Mouse (Mus musculus): ENCODE results near the gene Pgk1. TPM values are rescaled to one million over a fixed set of nuclear protein-coding genes. Genes with fewer than 3 reads are reported as not detected.
"Not testable (repeated sequence)": the region's sequence is repeated elsewhere in the genome, so short reads cannot be mapped to it uniquely, and the experiment has no call there.

Gene Pgk1
- total RNA-seq, 1 experiment from 2014 or later: 208 TPM

DNA sequence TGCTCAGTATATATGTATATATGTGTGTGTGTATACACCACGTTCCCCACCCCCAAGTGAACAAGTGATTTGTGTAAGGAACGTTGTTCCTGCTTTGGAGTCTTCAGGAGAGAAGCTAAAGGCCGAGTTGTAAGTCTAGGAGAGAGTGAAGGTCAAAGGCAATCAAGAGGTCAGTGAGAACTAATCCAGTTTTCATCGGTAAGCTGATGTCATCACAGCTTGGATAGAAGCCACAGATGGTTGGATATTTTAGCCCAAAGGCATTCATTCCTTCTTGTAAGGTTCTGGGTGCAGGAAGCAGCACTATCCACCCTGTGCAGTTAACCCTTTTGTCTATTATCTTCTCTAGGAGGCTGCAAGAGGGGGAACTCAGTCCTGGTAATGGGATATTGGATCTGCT, 3.2 kb downstream of the Pgk1 start:
- ATAC-seq (replicated peaks in 1 of 2; ENCODE audit: insufficient read depth in 1 of 2, low FRiP score in 2 of 2, low TSS enrichment in 1 of 2, low read depth in 1 of 2, poor library complexity in 2 of 2, severe bottlenecking in 2 of 2): no peak

DNA sequence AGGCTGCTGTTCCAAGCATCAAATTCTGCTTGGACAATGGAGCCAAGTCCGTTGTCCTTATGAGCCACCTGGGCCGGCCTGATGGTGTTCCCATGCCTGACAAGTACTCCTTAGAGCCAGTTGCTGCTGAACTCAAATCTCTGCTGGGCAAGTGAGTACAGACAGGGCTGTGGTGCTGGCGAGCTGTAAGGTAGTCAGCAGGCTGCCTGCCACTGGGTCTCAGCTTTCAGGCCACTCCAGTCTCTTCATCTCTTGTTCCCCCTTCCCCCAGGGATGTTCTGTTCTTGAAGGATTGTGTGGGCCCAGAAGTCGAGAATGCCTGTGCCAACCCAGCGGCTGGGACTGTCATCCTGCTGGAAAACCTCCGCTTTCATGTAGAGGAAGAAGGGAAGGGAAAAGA, 7.5 kb downstream of the Pgk1 start:
- ATAC-seq (replicated peaks in 1 of 2; ENCODE audit: insufficient read depth in 1 of 2, low FRiP score in 2 of 2, low TSS enrichment in 1 of 2, low read depth in 1 of 2, poor library complexity in 2 of 2, severe bottlenecking in 2 of 2): not testable (repeated sequence)

DNA sequence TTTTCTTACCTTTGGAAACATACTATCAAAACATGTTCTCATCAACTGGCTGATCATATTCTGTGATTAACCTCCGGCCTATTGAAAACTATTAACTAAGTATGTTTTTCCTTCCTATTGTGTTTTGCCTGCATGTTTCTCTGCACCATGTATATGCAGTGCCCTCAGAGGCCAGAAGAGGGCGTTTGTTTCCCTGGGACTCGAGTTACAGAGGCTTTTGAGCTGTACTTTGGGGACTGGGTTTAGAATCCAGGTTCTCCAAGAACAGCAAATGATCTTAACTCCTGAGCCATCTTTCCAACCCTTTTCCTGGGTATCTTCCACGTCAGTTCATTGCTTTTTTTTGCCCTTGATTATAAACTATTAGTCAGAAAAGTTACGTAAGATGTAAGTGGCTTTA, 10.4 kb downstream of the Pgk1 start:
- ATAC-seq (replicated peaks in 1 of 2; ENCODE audit: insufficient read depth in 1 of 2, low FRiP score in 2 of 2, low TSS enrichment in 1 of 2, low read depth in 1 of 2, poor library complexity in 2 of 2, severe bottlenecking in 2 of 2): no peak

GRCm38 (mm10) chrX:106198904-106199303, 12.0 kb downstream of the Pgk1 start:
- 0 out of 4 replicates have a peak, but pooled peaks of 1 of the 2 experiments have one; percentile 12 for ATAC-seq (replicated peaks in 1 of 2; ENCODE audit: insufficient read depth in 1 of 2, low FRiP score in 2 of 2, low TSS enrichment in 1 of 2, low read depth in 1 of 2, poor library complexity in 2 of 2, severe bottlenecking in 2 of 2)

DNA sequence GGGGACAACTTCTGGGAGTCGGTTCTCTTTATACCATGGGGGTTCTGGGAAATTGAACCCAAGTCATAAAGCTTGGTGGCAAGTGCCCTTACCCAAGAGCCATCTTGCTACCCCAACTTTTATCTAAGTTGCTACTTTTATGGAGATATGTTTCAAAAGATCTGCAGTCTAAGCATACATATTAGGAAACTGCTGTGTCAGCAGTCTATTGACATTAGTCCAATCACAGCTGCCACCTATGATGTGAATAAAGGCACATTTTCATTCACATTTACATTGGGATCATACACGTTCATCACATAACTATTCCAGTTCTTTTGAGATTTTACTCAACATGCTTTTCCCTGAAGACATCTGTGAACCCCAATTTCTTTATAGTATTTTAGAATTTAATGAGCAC, 22.2 kb downstream of the Pgk1 start:
- no peak for ATAC-seq (replicated peaks in 1 of 2; ENCODE audit: insufficient read depth in 1 of 2, low FRiP score in 2 of 2, low TSS enrichment in 1 of 2, low read depth in 1 of 2, poor library complexity in 2 of 2, severe bottlenecking in 2 of 2)

DNA sequence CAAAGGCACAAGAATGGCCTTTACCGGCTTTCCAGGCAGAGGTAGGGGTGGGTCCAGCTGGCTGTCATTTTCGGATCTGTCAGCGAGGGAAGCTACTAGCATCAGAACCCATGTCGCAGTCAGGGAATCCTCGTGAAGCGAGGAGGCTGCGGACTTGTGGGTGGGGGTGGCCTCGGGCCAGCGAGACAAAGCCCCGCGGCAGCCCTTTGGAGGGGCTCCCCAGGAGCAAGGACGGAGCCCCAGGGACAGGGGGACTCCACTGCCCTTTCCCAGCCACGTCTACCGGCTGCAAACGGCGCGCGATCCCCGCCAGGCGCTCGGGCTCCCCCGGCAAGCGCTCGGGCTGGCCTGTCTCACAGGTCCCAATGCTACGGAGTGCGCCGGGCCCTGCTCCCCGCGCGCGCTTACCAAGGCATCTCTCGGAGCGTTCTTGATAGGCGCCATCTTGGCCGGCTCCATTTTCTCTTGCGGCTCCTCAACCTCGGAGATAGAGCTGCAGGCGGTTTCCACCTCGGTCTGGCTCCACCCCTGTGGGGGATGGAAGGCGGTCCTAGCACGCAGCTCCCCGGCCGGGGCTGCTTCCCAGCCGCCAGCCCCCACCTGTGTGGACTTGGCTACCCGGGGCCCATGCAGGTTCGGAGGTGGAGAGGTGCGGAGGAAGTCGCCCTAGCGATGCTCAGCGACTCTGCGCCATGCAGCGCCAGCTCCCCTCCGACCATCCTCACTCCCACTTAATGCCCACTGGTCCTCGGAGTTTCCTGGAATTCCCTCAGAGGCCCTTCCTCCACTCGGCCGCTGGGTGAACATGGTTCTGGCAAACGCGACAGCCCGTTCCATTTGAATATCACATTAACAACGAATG, 32.5 kb downstream of the Pgk1 start:
- peak; percentile 88 to 89 for ATAC-seq (replicated peaks in 1 of 2; ENCODE audit: insufficient read depth in 1 of 2, low FRiP score in 2 of 2, low TSS enrichment in 1 of 2, low read depth in 1 of 2, poor library complexity in 2 of 2, severe bottlenecking in 2 of 2)

DNA sequence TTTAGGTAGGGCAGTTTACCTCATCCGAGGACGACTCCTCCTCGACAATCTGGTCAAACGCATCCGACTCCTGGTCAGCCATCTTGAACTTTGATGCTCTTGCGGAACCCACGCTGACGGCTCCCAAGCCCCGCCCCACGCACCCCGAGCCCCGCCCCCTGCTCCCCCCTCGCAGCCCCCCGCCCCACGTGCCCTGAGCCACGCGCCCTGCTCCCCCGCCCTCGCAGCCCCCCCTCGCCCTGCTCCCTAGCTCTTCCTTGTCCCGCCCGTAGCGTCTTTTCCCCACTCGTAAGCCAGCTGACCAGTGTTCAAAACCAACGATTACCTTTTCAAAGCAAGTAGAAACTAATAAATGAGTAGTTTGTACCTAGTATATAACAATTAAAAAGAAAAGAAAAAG, 34.2 kb downstream of the Pgk1 start, which contains the start of gene Taf9b:
Taf9b (minus strand) TSS at position 101 of the 400 bp plus-strand sequence.
- no peak for ATAC-seq (replicated peaks in 1 of 2; ENCODE audit: insufficient read depth in 1 of 2, low FRiP score in 2 of 2, low TSS enrichment in 1 of 2, low read depth in 1 of 2, poor library complexity in 2 of 2, severe bottlenecking in 2 of 2)

Other genes with a start within 250 kb of the Pgk1 start
- 51.5 and 55.1 TPM in 2 replicates for gene Magt1, start 175.2 kb upstream of the Pgk1 start, total RNA-seq (2017)
- gene Cox7b, start 171.4 kb upstream of the Pgk1 start, total RNA-seq (2017): 297 and 349 TPM in 2 replicates
- gene Atp7a, start 159.8 kb upstream of the Pgk1 start, total RNA-seq (2017): 9.1 and 19.3 TPM in 2 replicates
- 5.6 and 9.9 TPM in 2 replicates for gene Tlr13, start 43.9 kb upstream of the Pgk1 start, total RNA-seq (2017)
- 8.3 and 8.8 TPM in 2 replicates for gene Taf9b, start 34.1 kb downstream of the Pgk1 start, total RNA-seq (2017)
- gene Fnd3c2, start 68.3 kb downstream of the Pgk1 start, total RNA-seq (2017): not detected in 2 replicates

All from hematopoietic stem cell, adult 5-6 weeks (primary cell).